Mouse (Mus musculus): ENCODE results near the gene R3hdm1. TPM values are rescaled to one million over a fixed set of nuclear protein-coding genes. Genes with fewer than 3 reads are reported as not detected.

Gene R3hdm1
- polyA plus RNA-seq (2012; rRNA removed): 110 TPM in 2 replicates

DNA sequence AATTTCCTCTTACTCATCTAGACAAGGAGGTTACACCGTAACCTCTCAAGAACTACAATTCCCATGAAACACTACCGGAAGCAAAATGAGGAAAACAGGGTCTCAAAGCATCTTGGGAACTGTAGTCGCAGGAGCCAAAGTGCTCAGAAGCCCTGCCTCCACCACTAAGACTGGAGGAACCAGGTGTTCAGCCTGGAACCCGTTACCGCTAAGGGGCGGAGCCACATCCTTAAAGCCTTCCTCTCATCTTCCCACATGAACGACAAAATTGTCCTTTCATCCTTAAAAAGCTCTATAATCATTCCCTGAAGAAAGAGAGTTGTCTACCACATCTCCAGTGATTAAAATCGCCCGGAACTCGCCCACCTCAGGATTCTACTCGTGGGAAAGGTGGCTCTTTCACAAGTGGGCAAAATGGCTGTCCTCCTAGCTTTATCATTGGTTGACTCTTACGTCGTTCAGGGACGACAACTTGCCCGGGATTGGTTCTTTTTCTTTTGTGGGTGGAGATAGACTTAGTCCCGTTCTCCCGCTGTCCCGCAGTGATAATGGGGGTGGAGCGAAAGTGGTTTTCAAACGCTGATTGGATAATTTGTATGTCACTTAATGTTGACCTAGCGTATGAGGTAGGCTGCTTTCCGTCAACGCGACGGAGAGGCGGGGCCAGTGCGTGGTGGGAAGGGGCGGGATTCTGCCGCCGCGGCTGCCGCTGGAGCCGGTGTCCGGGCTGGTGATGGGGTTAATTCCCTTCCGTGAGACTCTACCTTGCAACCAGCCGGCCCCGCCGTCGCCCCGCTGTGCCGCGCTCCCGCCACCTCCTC, at the start of gene R3hdm1, which contains the start of gene Zranb3:
TSS of gene R3hdm1 (plus strand) at position 661 of the 821 bp plus-strand sequence.
TSS of gene Zranb3 (minus strand) at position 407 of the 821 bp plus-strand sequence.

DNA sequence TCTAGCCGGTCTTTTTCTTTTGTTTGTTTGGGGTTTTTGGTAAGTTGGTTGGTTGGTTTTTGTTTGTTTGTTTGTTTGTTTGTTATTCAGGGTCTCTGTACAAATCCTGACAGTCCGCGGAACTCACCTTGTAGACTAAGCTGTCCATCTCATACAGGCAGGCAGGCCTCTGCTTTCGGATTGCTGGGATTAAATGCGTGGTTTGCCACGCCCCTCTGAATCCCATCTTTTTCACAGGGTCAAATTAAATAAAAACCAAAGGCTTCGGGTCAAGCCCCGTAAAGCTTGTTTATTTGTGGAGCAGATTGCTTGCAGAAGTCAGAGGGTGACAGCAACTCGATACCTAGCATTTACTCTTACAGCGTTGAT, 140.5 kb downstream of the R3hdm1 start, which contains the start of gene Ubxn4:
TSS of gene Ubxn4 (plus strand) at position 338 of the 369 bp plus-strand sequence.

Other genes with a start within 250 kb of the R3hdm1 start
- gene Map3k19, start 248.3 kb upstream of the R3hdm1 start, polyA plus RNA-seq (2012; rRNA removed): 0.69 and 1.0 TPM in 2 replicates
- 17.9 and 19.0 TPM in 2 replicates for gene Rab3gap1, start 234.5 kb upstream of the R3hdm1 start, polyA plus RNA-seq (2012; rRNA removed)
- gene Zranb3, start 254 bp upstream of the R3hdm1 start, polyA plus RNA-seq (2012; rRNA removed): 5.9 and 6.5 TPM in 2 replicates
- gene Ubxn4, start 140.7 kb downstream of the R3hdm1 start, polyA plus RNA-seq (2012; rRNA removed): 50.8 and 53.5 TPM in 2 replicates
- gene Lct, start 225.0 kb downstream of the R3hdm1 start, polyA plus RNA-seq (2012; rRNA removed): 0.17 and 0.24 TPM in 2 replicates

All from central nervous system, embryonic 18 days (tissue).